Mouse (Mus musculus) hematopoietic stem cell, adult 5-6 weeks (primary cell): ENCODE measurements around the gene Aco1. TPM values are rescaled to one million over a fixed set of nuclear protein-coding genes. Genes with fewer than 3 reads are reported as not detected.

Experiments
- ATAC-seq, 2 experiments: fragments of 125-278 bp in 1 of 2; replicated peaks in 1 of 2; 2 replicates each; pipeline ENCODE4 v1.8.0; 2016 to 2017; ENCODE audit warnings: inconsistent platforms in 2 of 2, mild to moderate bottlenecking in 2 of 2, moderate number of reproducible peaks in 2 of 2, low read depth in 1 of 2, moderate TSS enrichment in 1 of 2; ENCODE audit not compliant: low FRiP score in 2 of 2, poor library complexity in 2 of 2, severe bottlenecking in 2 of 2, insufficient read depth in 1 of 2, low TSS enrichment in 1 of 2
- total RNA-seq: library from RNA; stranded (forward); fragments of 172-1452, 232-1000 nt; gene quantifications from 2 replicates; pipeline ENCODE4 v1.2.3, GENCODE M21; 2017

The Aco1 gene
- total RNA-seq, 1 experiment from 2014 or later = 25.0 TPM

DNA sequence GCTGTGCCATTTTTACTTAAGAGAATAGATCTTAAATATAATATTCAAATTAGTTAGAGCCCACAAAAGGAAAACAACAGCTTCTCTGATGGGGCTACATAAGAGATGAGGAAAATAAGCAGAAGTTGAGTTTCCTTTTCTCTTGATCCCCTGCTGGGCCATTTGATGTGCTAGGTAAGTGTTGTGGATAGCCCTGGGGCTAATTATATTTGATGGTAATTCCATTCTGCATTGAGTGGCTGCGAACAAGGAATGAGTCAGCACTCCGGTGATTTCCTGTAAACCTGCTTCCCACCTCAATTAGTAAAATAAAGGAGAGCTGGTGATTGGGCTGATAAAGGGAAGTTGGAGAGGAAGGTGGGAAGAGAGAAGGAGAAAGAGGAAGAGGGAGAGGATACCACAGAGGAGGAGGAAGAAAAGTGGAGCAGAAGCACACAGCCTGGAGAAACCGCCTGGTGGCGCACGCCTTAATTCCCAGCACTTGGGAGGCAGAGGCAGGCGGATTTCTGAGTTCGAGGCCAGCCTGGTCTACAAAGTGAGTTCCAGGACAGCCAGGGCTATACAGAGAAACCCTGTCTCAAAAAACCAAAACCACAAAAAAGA is 90.3 kb downstream of the Aco1 start:
- peak; percentile 71 to 86 for ATAC-seq

DNA sequence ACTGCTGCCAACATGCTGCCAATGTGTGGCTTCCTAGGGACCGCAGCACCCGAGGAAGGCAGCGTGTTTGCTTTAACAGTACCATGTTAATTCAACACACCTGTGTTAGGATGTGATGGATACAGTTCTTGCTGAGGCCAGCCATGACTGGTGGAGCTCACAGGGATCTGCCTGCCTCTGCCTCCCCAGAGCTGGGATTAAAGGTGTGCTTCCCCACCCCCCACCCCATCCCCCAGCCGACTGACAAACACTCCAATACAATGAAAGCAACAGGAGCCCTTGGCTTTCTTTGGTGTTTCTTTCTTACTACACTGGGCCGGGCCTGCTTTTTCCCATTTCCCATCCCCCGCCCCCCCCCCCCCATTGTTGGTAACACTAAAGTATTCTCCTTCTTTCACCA is 91.4 kb downstream of the Aco1 start:
- no peak for ATAC-seq

DNA sequence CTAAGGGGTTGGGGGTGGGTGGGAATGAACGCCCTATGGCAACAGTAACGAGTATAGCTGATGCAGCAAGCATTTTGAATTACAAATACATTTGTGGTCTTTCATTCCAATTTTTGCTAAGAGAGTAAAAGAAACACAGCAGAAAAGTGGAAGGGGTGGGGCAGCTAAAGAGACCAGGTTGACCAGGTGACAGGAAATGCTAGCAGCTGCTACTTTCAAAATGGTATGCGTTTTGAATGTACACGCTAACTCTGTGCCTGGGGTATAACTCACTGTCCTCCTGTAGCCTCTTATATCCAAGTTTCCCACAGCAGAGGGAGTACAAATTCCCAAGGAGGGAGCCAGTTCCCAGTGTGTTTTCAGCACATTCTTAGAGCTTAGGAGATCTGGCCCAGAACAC is 93.9 kb downstream of the Aco1 start:
- ATAC-seq = no peak

DNA sequence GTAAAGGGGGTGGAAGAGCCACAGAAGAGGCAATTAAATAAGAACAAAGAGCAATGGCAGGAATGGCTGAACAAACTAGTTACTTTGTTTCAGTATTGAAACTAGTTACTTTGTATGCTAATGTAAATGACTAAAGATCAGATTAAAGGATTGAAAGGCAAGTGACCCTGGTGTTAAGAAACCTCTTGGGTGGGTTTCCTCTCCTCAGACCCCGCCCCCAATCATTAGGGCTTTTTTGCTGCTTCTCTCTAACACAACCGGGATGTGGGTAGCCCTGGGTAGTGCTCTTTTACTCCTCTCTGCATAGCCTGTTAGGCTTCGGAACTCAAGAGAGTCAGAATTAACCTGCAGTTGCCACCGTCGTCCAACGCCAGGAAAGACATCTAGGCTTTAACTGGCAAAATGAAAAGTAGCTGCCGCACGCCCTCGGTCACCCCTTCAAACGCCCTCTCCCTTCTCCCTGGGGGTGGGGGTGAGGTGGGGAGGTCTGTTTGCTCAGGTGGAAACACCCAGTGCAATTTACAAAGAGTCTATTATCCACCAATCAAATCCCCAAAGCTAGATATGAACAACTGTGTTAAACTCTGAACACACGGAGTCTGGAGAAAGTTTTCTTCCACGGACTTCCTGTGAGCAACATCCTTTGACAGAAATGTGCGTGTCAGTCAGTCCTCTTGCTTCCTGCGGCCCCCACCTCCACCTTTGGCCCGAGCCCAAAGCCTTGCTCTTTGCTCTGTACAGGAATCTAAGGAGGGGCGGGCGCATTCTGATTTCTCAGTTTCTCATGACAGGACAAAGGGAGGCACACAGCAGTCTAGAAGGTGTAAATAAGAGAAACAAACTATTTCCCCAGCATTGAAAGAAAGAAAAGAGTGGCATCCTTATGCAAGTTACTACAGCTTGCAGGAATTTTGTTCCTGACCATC is 95.9 kb downstream of the Aco1 start:
- peak; percentile 51 to 61 for ATAC-seq

DNA sequence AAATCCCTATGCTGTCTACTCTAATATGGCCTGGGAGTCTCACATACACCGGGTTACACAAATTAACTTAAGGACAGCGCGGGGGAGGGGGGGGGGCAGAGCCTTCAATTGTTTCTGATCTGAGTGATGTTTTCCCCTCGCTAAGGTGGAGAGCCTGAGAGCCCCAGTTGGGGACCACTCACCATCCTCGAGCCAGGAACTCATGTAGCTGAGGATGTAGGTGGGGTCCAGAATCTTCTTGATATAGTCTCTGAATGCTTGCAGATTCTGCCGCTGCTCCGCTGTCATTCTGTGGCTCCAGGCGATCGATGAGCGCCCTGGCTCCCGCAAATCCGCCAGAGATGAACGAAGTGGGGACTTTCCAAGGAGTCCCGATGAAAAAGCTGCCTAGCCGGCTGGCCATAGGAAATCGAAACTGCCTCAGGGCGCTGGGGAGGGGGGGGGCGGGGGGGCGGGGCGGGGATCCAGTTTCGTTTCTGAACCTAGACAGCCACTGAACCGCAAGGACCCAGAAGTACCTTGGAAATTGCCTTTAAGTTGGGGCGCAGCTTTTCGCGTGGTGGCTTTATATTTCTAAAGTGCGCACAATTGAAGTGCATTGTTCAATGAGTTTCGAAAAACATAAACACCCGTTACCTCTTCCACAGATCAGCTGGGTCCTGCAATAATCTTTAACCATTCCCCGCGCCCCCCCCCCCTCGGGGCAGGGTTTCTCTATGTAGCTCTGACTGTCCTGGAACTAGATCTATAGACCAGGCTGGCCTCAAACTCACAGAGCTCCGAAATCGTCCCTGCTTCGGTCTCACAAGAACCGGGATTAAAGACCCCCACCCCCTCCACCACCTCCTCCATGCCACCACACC is 96.8 kb downstream of the Aco1 start, which contains the start of gene Ddx58:
Gene Ddx58, minus strand, starts transcription at position 420 of the 863 bp plus-strand sequence.
- ATAC-seq = peak; percentile 37 to 39

DNA sequence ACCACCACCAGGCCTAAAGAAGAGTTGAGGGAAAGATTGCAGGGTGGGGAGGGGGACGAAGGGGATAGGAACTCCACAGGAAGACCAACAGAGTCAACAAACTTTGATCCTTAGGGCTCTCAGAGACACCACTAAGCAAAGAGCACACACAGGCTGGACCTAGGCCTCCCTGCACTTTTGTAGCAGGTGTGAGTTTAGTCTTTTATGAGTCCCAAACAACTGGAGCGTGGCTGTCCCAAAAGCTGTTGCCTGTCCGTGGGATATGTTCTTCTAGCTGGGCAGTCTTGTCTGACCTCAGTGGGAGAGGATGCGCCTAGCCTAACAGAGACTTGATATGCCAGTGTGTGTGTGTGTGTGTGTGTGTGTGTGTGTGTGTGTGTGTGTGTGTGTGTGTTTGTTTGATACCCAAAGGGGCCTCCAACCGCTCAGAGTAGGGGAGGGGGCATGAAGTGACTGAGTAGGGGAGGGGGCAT is 97.4 kb downstream of the Aco1 start:
- ATAC-seq = no peak

DNA sequence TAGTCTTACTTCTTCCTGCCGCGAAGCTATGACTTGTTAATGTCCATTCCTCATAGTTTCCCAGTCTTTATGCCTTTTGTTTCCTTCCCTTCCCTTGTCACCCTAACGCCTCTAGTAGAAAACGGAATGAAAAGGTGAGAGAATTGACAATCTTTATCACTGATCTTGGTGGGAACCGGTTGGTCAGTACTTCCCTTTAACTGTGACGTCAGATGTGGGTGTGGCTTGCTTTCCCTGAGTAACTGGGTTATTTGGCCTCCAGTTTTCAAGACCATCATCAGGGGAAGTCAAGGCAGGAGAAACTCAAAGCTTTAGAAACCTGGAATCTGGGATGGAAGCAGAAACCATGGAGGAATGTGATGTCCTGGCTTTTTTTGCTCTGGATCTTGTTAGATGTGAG is 99.0 kb downstream of the Aco1 start:
- ATAC-seq = no peak

DNA sequence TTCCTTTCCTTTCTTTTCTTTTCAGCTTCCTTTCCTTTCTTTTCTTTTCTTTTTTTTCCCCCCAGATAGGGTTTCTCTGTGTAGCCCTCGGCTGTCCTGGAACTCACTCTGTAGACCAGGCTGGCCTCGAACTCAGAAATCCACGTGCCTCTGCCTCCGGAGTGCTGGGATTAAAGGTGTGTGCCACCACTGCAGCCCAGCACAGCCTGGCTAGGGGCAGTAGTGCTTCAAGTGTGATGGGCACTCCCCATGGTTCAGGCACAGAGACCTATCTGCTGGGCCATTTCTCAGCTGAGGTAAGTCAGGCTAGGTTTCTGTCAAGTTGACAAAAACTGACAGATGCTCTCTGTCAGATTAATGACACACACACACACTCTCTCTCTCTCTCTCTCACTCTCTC is 100.1 kb downstream of the Aco1 start:
- no peak for ATAC-seq

DNA sequence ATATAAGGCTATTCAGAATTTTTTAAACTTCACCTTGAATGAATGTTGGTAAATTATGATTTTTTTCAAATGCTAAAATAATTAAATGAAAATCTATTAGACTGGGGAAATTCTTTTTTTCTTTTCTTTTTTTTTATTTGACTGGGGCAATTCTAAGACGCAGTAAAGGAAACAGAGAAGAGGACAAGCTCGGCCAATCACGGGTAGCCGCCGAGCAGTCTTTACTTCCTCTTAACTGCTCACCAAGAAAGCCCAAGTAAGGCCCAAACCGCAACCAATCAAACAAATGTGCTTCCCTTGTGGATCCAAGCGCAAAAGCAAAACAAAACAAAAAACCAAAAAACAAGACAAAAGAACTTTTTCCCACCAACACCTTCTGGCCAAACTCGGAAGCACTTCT is 101.2 kb downstream of the Aco1 start:
- peak; percentile 96 to 97 for ATAC-seq

Other genes with a start within 250 kb of the Aco1 start
- 65.7 and 83.7 TPM in 2 replicates for gene Ddx58, start 96.7 kb downstream of the Aco1 start, total RNA-seq
- gene Smim27, start 126.5 kb downstream of the Aco1 start, total RNA-seq = 11.1 and 50.3 TPM in 2 replicates
- 110 and 135 TPM in 2 replicates for gene Topors, start 126.8 kb downstream of the Aco1 start, total RNA-seq
- gene Ndufb6, start 136.3 kb downstream of the Aco1 start, total RNA-seq = 43.8 and 50.3 TPM in 2 replicates